Mouse (Mus musculus) E14TG2a.4 (cell line): ENCODE results near the gene Bmp8a.

Experiments used
- CTCF ChIP-seq: conservative IDR thresholded peaks from 2 replicates; pipeline ENCODE4 v1.5.1; 2014; ENCODE audit warnings: low read length
- POU5F1 ChIP-seq: IDR thresholded peaks from 2 replicates; pipeline ENCODE4 v1.6.1; 2014; ENCODE audit warnings: low read length, borderline replicate concordance

DNA sequence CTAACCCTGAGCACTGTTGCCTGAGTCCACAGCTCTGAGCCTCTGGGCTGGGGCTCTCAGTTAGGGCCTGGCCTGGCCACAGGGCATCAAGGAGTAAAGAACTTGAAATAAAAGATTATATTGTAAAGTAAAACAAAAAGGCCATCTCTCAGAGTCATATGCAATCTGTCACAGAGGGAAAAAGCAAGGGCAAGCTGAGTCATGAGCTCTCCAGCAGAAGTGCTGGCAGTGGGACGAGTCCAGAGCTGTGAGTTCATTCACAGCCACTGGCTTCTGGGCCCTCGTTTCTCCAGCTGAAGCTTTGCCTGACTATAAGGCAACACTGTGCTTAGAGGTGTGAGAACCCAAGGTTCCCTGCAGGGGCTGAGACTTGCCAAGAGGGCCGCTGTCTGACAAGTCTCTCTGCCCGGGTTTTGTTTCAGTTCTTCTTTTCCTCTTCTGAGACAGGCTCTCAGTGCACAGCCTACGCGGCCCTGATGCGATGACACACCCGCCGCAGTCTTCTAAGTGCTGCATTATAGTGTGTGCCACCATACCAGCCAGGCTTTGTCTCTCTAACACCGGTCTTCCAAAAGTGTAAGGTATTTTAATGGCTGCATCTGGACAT lies 10.3 kb upstream of the Bmp8a start:
- no peak for TF ChIP-seq CTCF
- no peak for TF ChIP-seq POU5F1
